Mouse (Mus musculus) myocyte (in vitro differentiated cells): Measurements from ENCODE around the gene Clmn. TPM values are rescaled to one million over a fixed set of nuclear protein-coding genes. Genes with fewer than 3 reads are reported as not detected.

Experiments used
- H3K27me3 ChIP-seq: one replicate; pipeline ENCODE4 v1.6.1; 2011; ENCODE audit not compliant: control insufficient read depth, insufficient read depth, insufficient read length
- H3K36me3 ChIP-seq: one replicate; pipeline ENCODE4 v1.6.1; 2011; ENCODE audit not compliant: control insufficient read depth, insufficient read depth
- H3K4me2 ChIP-seq: one replicate; pipeline ENCODE4 v1.6.1; 2011; ENCODE audit warnings: low read depth, control low read depth
- H3K4me3 ChIP-seq: one replicate; pipeline ENCODE4 v1.5.1; 2011; ENCODE audit warnings: mild to moderate bottlenecking, control low read depth, moderate library complexity
- H3K79me2 ChIP-seq: one replicate; pipeline ENCODE4 v1.6.1; 2011; ENCODE audit not compliant: control insufficient read depth, insufficient read depth
- H3ac ChIP-seq: one replicate; pipeline ENCODE4 v1.6.1; 2011; ENCODE audit not compliant: control insufficient read depth, insufficient read length
- CEBPB ChIP-seq: IDR thresholded peaks from 2 replicates; pipeline ENCODE4 v1.6.1; 2011; ENCODE audit warnings: mild to moderate bottlenecking, moderate library complexity; ENCODE audit not compliant: poor library complexity, insufficient read depth, severe bottlenecking
- E2F4 ChIP-seq: IDR thresholded peaks from one replicate; pipeline ENCODE4 v1.6.1; 2011; ENCODE audit warnings: mild to moderate bottlenecking, control low read depth, moderate library complexity; ENCODE audit not compliant: insufficient read depth
- MAX ChIP-seq: IDR thresholded peaks from one replicate; pipeline ENCODE4 v1.6.1; 2011; ENCODE audit warnings: low read depth, mild to moderate bottlenecking, control low read depth
- MYOD1 ChIP-seq, 3 experiments: IDR thresholded peaks; one replicate each; pipeline ENCODE4 v1.6.1; 2011; ENCODE audit warnings: control low read depth in 2 of 3, low read depth in 2 of 3, mild to moderate bottlenecking in 2 of 3, moderate library complexity in 1 of 3; ENCODE audit not compliant: insufficient read length in 2 of 3, control insufficient read depth in 1 of 3
- MYOG ChIP-seq, 3 experiments: IDR thresholded peaks; one replicate each; pipeline ENCODE4 v1.6.1; 2011; ENCODE audit warnings: control low read depth in 2 of 3, low read depth in 2 of 3, mild to moderate bottlenecking in 2 of 3; ENCODE audit not compliant: insufficient read length in 2 of 3, control insufficient read depth in 1 of 3, insufficient read depth in 1 of 3
- POLR2A ChIP-seq: IDR thresholded peaks from one replicate; pipeline ENCODE4 v1.6.1; 2011; ENCODE audit warnings: low read depth, mild to moderate bottlenecking, control low read depth, moderate library complexity; ENCODE audit not compliant: insufficient read length
- POLR2AphosphoS2 ChIP-seq: IDR thresholded peaks from one replicate; pipeline ENCODE4 v1.6.1; 2011; ENCODE audit warnings: low read depth, control low read depth; ENCODE audit not compliant: insufficient read length
- REST ChIP-seq: IDR thresholded peaks from one replicate; pipeline ENCODE4 v1.6.1; 2011; ENCODE audit warnings: mild to moderate bottlenecking, control low read depth, moderate library complexity; ENCODE audit not compliant: insufficient read depth, insufficient read length
- SRF ChIP-seq: IDR thresholded peaks from one replicate; pipeline ENCODE4 v1.6.1; 2011; ENCODE audit warnings: low read depth; ENCODE audit not compliant: control insufficient read depth, insufficient read length
- TCF12 ChIP-seq: IDR thresholded peaks from one replicate; pipeline ENCODE4 v1.6.1; 2011; ENCODE audit warnings: mild to moderate bottlenecking, control low read depth; ENCODE audit not compliant: poor library complexity, insufficient read depth, severe bottlenecking
- TCF3 ChIP-seq: IDR thresholded peaks from one replicate; pipeline ENCODE4 v1.6.1; 2011; ENCODE audit warnings: low read depth, control low read depth; ENCODE audit not compliant: insufficient read length
- USF1 ChIP-seq: IDR thresholded peaks from one replicate; pipeline ENCODE4 v1.6.1; 2011; ENCODE audit warnings: low read depth, mild to moderate bottlenecking, control low read depth, moderate library complexity
- polyA plus RNA-seq: library from polyadenylated mRNA; unstranded; fragments of >200 nt; fragmentation: generic; extraction: Trizol; gene quantifications from one replicate; pipeline ENCODE4 v1.2.1, GENCODE M21; 2012; ENCODE audit warnings: missing spikeins

Gene Clmn
- polyA plus RNA-seq, 1 experiment, result 0.07 TPM

DNA sequence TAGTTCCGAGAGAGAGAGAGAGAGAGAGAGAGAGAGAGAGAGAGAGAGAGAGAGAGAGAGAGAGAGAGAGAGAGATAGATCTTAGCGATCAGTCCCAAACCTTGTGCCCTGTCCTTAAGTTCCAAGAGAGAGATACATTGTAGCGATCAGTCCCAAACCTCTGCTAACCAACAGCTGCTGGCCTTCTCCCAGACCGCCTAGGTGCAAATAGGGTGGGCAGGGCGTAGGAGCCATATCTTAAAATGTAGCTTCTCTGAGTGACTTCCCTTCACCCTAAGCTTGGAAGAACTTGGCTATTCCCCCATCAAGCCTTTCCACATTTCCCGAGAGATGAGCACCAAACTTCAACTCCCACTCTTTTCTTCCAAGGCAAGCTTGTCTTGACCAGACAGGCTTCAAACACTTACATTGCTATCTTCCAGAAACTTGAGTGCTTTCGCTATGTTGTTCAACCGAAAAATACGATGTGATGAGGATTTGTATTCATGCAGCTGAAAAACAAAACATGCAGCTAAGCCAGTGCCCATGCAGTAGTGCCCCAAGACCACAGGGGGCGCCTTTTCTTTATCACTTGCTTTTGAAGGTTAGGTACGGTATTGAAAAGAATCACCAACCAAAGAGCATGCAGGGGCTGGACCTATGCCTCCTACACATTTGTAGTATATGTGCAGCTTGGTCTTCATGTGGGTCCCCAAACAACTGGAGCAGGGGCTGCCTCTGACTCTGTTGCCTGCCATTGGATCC lies 68.1 kb downstream of the Clmn start:
- TF ChIP-seq CEBPB (no peak), POLR2AphosphoS2 (no peak), TCF3 (no peak), E2F4 (no peak), MYOG (IDR thresholded peaks at IDR 0.05; ENCODE audit: control insufficient read depth in 1 of 3, insufficient read depth in 1 of 3, insufficient read length in 2 of 3, low read depth in 2 of 3) (no peak), MAX (no peak), REST (no peak), USF1 (no peak), MYOD1 (IDR thresholded peaks at IDR 0.05; ENCODE audit: control insufficient read depth in 1 of 3, insufficient read length in 2 of 3, low read depth in 2 of 3) (no peak), TCF12 (no peak), POLR2A (no peak), SRF (no peak)
- Histone ChIP-seq H3K27me3 (peaks cover 28% of the 10 kb centered on the region), H3K36me3 (no peaks in the 10 kb centered on the region), H3K79me2 (no peaks in the 10 kb centered on the region), H3K4me2 (no peak overlapping the region), H3ac (no peak overlapping the region), H3K4me3 (no peak overlapping the region)

DNA sequence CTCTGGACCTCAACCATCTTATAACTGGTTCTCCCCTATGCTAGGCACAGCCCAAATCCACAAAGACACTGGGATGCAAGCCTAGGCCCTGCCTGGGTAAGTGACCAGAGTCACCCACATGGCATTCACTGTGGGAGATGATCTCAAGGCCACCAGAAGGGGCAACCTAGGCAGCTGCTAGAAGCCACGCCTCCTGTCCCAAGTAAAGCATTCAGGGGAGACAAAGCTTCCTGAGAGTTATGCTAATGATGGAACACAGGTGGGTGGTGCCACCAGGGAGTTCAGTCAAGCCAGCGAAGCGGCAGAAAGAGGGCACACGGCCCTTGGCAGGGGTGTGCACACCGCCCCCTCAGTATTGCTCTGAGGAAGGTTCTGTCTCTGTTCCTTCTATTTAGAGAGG lies 69.9 kb downstream of the Clmn start:
- H3ac ChIP-seq, result no peak overlapping the region
- peaks cover 24% of the 10 kb centered on the region for H3K27me3 ChIP-seq
- H3K79me2 ChIP-seq, result no peaks in the 10 kb centered on the region
- no peak overlapping the region for H3K4me2 ChIP-seq
- no peaks in the 10 kb centered on the region for H3K36me3 ChIP-seq
- no peak for TF ChIP-seq MYOG (IDR thresholded peaks at IDR 0.05; ENCODE audit: control insufficient read depth in 1 of 3, insufficient read depth in 1 of 3, insufficient read length in 2 of 3, low read depth in 2 of 3)
- no peak for TF ChIP-seq TCF12
- no peak for TF ChIP-seq USF1
- no peak for TF ChIP-seq POLR2A
- TF ChIP-seq TCF3, result no peak
- no peak for TF ChIP-seq MYOD1 (IDR thresholded peaks at IDR 0.05; ENCODE audit: control insufficient read depth in 1 of 3, insufficient read length in 2 of 3, low read depth in 2 of 3)
- no peak for TF ChIP-seq MAX
- TF ChIP-seq E2F4, result no peak
- TF ChIP-seq SRF, result no peak
- TF ChIP-seq POLR2AphosphoS2, result no peak
- no peak for TF ChIP-seq CEBPB
- TF ChIP-seq REST, result no peak
- no peak overlapping the region for H3K4me3 ChIP-seq

DNA sequence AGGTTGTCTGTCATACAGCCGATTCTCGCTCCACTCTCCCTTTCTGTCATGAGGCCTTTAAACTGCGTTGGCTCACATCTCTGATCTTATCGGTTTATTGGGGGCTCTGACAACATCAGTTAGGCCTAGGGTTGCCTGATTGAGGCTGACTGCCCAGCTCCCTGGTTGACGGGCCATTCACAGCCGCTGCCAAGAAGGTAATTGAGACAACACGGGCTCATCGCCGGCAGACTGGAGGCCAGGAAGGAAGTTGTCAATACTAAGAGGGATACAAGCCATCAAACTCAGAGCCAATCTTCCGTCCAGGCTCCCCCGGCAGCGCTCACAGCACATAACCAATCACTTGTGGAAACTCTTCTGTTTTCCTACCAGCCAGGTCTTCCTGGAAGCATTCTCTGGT lies 71.4 kb downstream of the Clmn start:
- TF ChIP-seq CEBPB (no peak), POLR2AphosphoS2 (no peak), TCF3 (no peak), MYOD1 (IDR thresholded peaks at IDR 0.05; ENCODE audit: control insufficient read depth in 1 of 3, insufficient read length in 2 of 3, low read depth in 2 of 3) (no peak), MAX (no peak), MYOG (IDR thresholded peaks at IDR 0.05; ENCODE audit: control insufficient read depth in 1 of 3, insufficient read depth in 1 of 3, insufficient read length in 2 of 3, low read depth in 2 of 3) (no peak), REST (no peak), POLR2A (no peak), USF1 (no peak), SRF (no peak), E2F4 (no peak), TCF12 (no peak)
- Histone ChIP-seq H3K36me3 (no peaks in the 10 kb centered on the region), H3K27me3 (peaks cover 24% of the 10 kb centered on the region), H3K79me2 (no peaks in the 10 kb centered on the region), H3K4me3 (no peak overlapping the region), H3K4me2 (no peak overlapping the region), H3ac (no peak overlapping the region)

DNA sequence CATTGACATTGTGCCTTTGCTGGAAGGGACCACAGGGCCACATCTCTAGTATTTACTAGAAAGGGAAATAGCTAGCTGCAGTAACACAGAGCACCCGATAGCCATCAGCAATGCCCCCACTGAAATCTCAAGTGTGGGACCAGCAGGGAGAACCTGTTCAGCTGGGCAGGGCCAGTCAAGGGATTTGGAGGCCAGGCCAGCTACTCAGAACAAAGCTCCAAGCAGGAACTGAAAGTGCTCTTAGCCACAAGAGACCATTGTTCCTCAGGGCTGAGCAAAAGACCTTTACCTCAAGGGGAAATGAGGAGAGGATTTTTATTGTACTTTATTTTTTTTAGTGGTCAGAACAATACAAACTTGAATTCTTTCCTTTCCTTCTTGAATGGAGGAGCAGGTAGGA lies 87.3 kb downstream of the Clmn start:
- Histone ChIP-seq H3K4me3 (no peak overlapping the region), H3K27me3 (peaks cover 54% of the 10 kb centered on the region), H3ac (no peak overlapping the region), H3K79me2 (no peaks in the 10 kb centered on the region), H3K36me3 (no peaks in the 10 kb centered on the region), H3K4me2 (no peak overlapping the region)
- TF ChIP-seq TCF3 (no peak), E2F4 (no peak), USF1 (no peak), REST (no peak), SRF (no peak), POLR2A (no peak), MYOD1 (IDR thresholded peaks at IDR 0.05; ENCODE audit: control insufficient read depth in 1 of 3, insufficient read length in 2 of 3, low read depth in 2 of 3) (no peak), MAX (no peak), CEBPB (no peak), POLR2AphosphoS2 (no peak), TCF12 (no peak), MYOG (IDR thresholded peaks at IDR 0.05; ENCODE audit: control insufficient read depth in 1 of 3, insufficient read depth in 1 of 3, insufficient read length in 2 of 3, low read depth in 2 of 3) (no peak)
